Mouse (Mus musculus): ENCODE results near the gene Evi5.

Gene Evi5

GRCm38 (mm10) chr5:107789492-107789891 is 85.4 kb downstream of the Evi5 start:
- ChIA-PET POLR2A (interaction anchor here in 2 of 4 experiments (0.6 to 1.3 kb wide), 4 partner anchors 11 to 113 kb away, joined by 3 to 4 read pairs (median 3); no protein-coding TSS in a partner anchor), CTCF (interaction anchor here in 1 of 4 experiments (0.6 to 1.3 kb wide), 2 partner anchors 11 to 69 kb away, joined by 4 to 5 read pairs; no protein-coding TSS in a partner anchor)

GRCm38 (mm10) chr5:107787682-107788443 is 87.0 kb downstream of the Evi5 start:
- POLR2A ChIA-PET = interaction anchor here in 1 of 4 experiments (0.6 kb wide), 1 partner anchor 138 kb away, joined by 3 read pairs; no protein-coding TSS in a partner anchor
- CTCF ChIA-PET = interaction anchor here in 1 of 4 experiments (0.5 kb wide), 1 partner anchor 12 kb away, joined by 3 read pairs; no protein-coding TSS in a partner anchor

- POLR2A ChIA-PET = interaction anchor here in 1 of 4 experiments (1.5 kb wide), 1 partner anchor 10 kb away, joined by 4 read pairs; no protein-coding TSS in a partner anchor
- CTCF ChIA-PET = interaction anchor here in 1 of 4 experiments (0.6 kb wide), 1 partner anchor 382 kb away, joined by 3 read pairs; no protein-coding TSS in a partner anchor
Measured at GRCm38 (mm10) chr5:107782360-107782759, 92.5 kb downstream of the Evi5 start.

GRCm38 (mm10) chr5:107778763-107779162 is 96.1 kb downstream of the Evi5 start:
- ChIA-PET POLR2A (no interaction called here), CTCF (no interaction called here)

- CTCF ChIA-PET = no interaction called here
- POLR2A ChIA-PET = no interaction called here
Measured at GRCm38 (mm10) chr5:107777545-107777830, 97.4 kb downstream of the Evi5 start.

GRCm38 (mm10) chr5:107776777-107777544 is 97.9 kb downstream of the Evi5 start:
- ChIA-PET POLR2A (no interaction called here), CTCF (no interaction called here)

- CTCF ChIA-PET = no interaction called here
- POLR2A ChIA-PET = no interaction called here
Measured at GRCm38 (mm10) chr5:107775875-107776274, 99.0 kb downstream of the Evi5 start.

GRCm38 (mm10) chr5:107772049-107772448 is 102.9 kb downstream of the Evi5 start:
- ChIA-PET POLR2A (interaction anchor here in 1 of 4 experiments (1.2 kb wide), 1 partner anchor 10 kb away, joined by 4 read pairs; no protein-coding TSS in a partner anchor), CTCF (no interaction called here)

GRCm38 (mm10) chr5:107768224-107768623 is 106.7 kb downstream of the Evi5 start:
- CTCF ChIA-PET = no interaction called here

GRCm38 (mm10) chr5:107765946-107766345 is 109.0 kb downstream of the Evi5 start:
- ChIA-PET POLR2A (no interaction called here), CTCF (no interaction called here)

More at GRCm38 (mm10) chr5:107768224-107768623, 106.7 kb downstream of the Evi5 start:
- POLR2A ChIA-PET = interaction anchor here in 1 of 4 experiments (1.5 to 1.6 kb wide), 2 partner anchors 91 to 135 kb away, joined by 3 to 4 read pairs; no protein-coding TSS in a partner anchor

- POLR2A ChIA-PET = interaction anchor here in 2 of 4 experiments (1.1 to 1.6 kb wide), 3 partner anchors 8 to 138 kb away, joined by 3 read pairs; no protein-coding TSS in a partner anchor
- CTCF ChIA-PET = no interaction called here
Measured at GRCm38 (mm10) chr5:107764486-107764885, 110.4 kb downstream of the Evi5 start.

GRCm38 (mm10) chr5:107763674-107764073 is 111.2 kb downstream of the Evi5 start:
- CTCF ChIA-PET = no interaction called here
- POLR2A ChIA-PET = interaction anchor here in 1 of 4 experiments (1.4 to 1.6 kb wide), 2 partner anchors 9 to 139 kb away, joined by 3 read pairs; no protein-coding TSS in a partner anchor

- POLR2A ChIA-PET = no interaction called here
- CTCF ChIA-PET = interaction anchor here in 1 of 4 experiments (0.6 kb wide), 1 partner anchor 39 kb away, joined by 4 read pairs; no protein-coding TSS in a partner anchor
Measured at GRCm38 (mm10) chr5:107759121-107759520, 115.8 kb downstream of the Evi5 start.

GRCm38 (mm10) chr5:107756072-107756471 is 118.8 kb downstream of the Evi5 start:
- CTCF ChIA-PET = no interaction called here
- POLR2A ChIA-PET = interaction anchor here in 2 of 4 experiments (0.7 to 0.9 kb wide), 2 partner anchors 9 to 95 kb away, joined by 3 to 4 read pairs; no protein-coding TSS in a partner anchor

GRCm38 (mm10) chr5:107754740-107755139 is 120.2 kb downstream of the Evi5 start:
- POLR2A ChIA-PET = interaction anchor here in 1 of 4 experiments (0.9 to 1.3 kb wide), 3 partner anchors 9 to 18 kb away, joined by 3 read pairs; no protein-coding TSS in a partner anchor

GRCm38 (mm10) chr5:107753656-107754055 is 121.3 kb downstream of the Evi5 start:
- ChIA-PET POLR2A (interaction anchor here in 1 of 4 experiments (0.8 kb wide), 1 partner anchor 85 kb away, joined by 3 read pairs; no protein-coding TSS in a partner anchor), CTCF (no interaction called here)

More at GRCm38 (mm10) chr5:107754740-107755139, 120.2 kb downstream of the Evi5 start:
- CTCF ChIA-PET = no interaction called here

- ChIA-PET POLR2A (interaction anchor here in 1 of 4 experiments (1.1 kb wide), 1 partner anchor 42 kb away, joined by 3 read pairs; no protein-coding TSS in a partner anchor), CTCF (no interaction called here)
Measured at GRCm38 (mm10) chr5:107749229-107749916, 125.5 kb downstream of the Evi5 start.

- ChIA-PET CTCF (no interaction called here), POLR2A (no interaction called here)
Measured at GRCm38 (mm10) chr5:107739023-107739422, 135.9 kb downstream of the Evi5 start.

GRCm38 (mm10) chr5:107738296-107738695 is 136.6 kb downstream of the Evi5 start:
- CTCF ChIA-PET = interaction anchor here in 1 of 4 experiments (0.7 kb wide), 1 partner anchor 292 kb away, joined by 3 read pairs; no protein-coding TSS in a partner anchor
- POLR2A ChIA-PET = interaction anchor here in 1 of 4 experiments (0.8 kb wide), 1 partner anchor 11 kb away, joined by 3 read pairs; no protein-coding TSS in a partner anchor
